In the genomic region with DNA sequence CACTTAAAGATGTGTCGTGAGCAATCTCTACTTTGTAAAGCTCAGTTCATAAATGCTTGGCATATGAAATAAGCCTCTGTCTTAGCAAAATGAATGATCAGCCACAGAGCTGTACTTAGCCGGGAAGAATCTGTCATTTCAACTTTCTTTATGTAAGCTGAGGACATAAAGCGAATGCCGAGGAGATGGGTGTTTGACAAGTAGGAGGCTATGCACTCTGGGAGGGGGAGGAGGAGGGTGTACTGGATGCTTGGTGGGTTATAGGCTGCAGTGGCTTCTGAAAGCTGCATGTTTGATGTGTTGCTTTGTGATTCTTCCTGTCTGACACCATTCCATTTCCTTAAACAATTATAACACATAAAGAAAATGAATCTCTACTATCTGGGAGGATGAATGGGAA, we compare ENCODE assay signal across 12 mouse cellular contexts.
"Had no signal": no experiment of that assay in that cellular context is flagged by ENCODE, and none has a peak within 500 bp of the region (broad histone marks: within the 10 kb centered on the region; RNA-seq: fewer than 3 reads in every experiment).

No protein-coding gene starts in this region.

- DNase-seq: kidney, adult 2 months; kidney, postnatal 14 days; lung, postnatal 4 days; thymus, adult 18-20 months; thymus, postnatal 25 days had no signal

- H3K36me3 ChIP-seq: kidney, embryonic 15.5 days; limb, embryonic 15.5 days; liver, embryonic 12.5 days; neural tube, embryonic 12.5 days had no signal

- H3K4me3 ChIP-seq: kidney, embryonic 15.5 days; left cerebral cortex, adult 2 months; limb, embryonic 15.5 days; liver, embryonic 12.5 days; neural tube, embryonic 12.5 days had no signal

- ATAC-seq: liver, embryonic 12.5 days; lung, postnatal 0 days had no signal

- H3K27ac ChIP-seq: kidney, embryonic 15.5 days; left cerebral cortex, adult 2 months; limb, embryonic 15.5 days; liver, embryonic 12.5 days; neural tube, embryonic 12.5 days had no signal

- H3K9me3 ChIP-seq: kidney, embryonic 15.5 days; limb, embryonic 15.5 days; liver, embryonic 12.5 days; neural tube, embryonic 12.5 days had no signal

- H3K4me2 ChIP-seq: kidney, embryonic 15.5 days; limb, embryonic 15.5 days; liver, embryonic 12.5 days; midbrain, embryonic 11.5 days; neural tube, embryonic 12.5 days had no signal

- H3K9ac ChIP-seq: kidney, embryonic 15.5 days; limb, embryonic 15.5 days; liver, embryonic 12.5 days; neural tube, embryonic 12.5 days had no signal

- H3K4me1 ChIP-seq: limb, embryonic 15.5 days; liver, embryonic 12.5 days; neural tube, embryonic 12.5 days had no signal

- H3K27me3 ChIP-seq: kidney, embryonic 15.5 days; limb, embryonic 15.5 days; liver, embryonic 12.5 days; neural tube, embryonic 12.5 days had no signal
